Mouse (Mus musculus) thymus, postnatal 25 days (tissue): Measurements from ENCODE around the gene Dcun1d5.
"Not testable (repeated sequence)": the region's sequence is repeated elsewhere in the genome, so short reads cannot be mapped to it uniquely, and the experiment has no call there.

ENCODE experiments used
- DNase-seq: peaks from one replicate; pipeline ENCODE4 v3.0.0; 2022

Dcun1d5 gene

DNA sequence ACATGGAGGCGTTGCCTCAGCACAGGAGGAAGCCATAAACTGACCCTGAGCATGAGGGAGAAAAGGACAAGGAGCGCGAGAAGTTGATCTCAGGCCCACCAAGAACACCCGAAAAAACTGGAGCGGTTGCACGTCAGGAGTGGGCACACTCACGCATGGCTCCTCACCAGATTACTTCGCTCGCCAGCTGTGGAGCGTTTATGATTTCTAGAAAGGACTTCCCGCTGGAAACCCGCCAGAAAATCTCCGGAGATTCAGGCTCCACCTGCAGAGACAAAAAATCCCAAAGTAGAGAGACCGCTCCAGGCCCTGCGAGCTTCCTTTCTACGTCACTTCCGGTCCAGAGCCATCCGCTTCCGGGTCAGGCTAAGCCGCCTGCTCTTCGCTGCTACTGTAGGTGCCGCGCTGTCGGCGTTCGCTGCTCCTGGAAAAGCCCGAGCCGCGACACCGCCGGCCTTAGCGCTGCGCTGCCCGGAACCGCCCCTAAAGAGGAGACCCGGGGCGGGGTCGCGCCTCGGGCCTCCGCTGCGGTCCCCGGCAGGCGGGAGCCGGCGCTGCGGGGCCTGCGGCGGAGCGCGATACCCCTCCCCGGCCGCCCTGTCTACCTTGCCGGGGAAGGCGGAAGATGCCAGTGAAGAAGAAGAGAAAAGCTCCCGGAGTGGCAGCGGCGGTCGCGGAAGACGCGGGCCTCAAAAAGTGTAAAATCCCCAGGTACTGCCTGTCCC is at the start of gene Dcun1d5, which contains the start of gene Dync2h1:
Dcun1d5 (plus strand) TSS at position 349 of the 725 bp plus-strand sequence.
Dync2h1 (minus strand) TSS at position 275 of the 725 bp plus-strand sequence.
- peak; percentile 92 for DNase-seq

DNA sequence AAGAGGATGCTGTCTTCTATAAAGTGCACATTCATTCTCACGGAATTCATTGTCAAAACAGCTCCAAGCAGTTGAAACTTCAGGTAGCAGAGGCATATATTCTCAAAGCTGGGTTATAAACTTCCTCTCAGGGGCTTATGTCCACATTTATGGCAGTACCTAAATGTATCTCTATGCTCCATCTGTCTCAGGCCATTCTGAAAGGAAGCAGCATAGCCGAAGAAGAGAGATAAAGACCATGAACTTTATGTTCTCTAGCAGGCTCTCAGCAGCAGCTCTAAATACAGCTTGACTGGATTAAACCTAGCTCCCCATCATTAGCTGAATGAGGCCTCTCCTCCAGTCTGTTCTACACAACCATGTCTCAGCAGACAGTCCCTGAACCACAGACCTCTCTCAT is 29.9 kb upstream of the Dcun1d5 start:
- DNase-seq, result no peak

DNA sequence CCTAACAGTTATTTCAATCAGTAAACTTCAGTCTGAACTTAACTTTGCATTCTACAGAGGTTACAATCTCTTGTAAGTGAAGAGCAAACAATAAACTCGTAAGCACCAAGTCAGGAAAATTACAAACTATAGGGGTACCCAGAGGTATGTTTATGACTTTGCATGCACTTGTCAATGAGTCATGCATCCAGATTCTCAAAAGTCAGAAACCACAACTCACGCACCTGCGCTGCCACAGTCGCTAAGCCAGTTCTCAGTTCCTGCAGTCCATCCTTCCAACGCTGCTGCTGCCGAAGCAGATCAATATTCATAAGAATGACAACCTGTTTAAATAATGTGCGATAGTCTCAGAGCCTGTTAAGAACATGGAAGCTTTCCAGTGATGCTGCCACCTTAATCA is 25.7 kb upstream of the Dcun1d5 start:
- no peak for DNase-seq

DNA sequence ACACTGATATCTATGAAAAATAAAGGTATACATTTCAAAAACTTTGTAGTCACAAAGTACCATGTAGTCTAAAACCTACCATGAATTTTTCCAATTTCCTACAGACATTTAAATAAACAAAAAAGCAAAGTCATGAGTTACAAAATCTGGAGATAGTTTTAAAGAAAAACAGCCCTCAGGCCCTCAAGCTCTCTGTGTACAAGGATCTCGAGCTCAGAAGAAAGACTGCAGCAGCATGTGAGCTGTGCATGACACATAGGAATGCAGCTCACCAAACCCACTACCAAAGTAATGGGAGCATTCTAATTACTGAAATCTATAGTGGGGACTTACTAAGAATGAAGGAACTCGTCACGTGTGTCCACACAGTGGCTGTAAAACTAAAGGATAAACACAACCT is 24.6 kb upstream of the Dcun1d5 start:
- no peak for DNase-seq

DNA sequence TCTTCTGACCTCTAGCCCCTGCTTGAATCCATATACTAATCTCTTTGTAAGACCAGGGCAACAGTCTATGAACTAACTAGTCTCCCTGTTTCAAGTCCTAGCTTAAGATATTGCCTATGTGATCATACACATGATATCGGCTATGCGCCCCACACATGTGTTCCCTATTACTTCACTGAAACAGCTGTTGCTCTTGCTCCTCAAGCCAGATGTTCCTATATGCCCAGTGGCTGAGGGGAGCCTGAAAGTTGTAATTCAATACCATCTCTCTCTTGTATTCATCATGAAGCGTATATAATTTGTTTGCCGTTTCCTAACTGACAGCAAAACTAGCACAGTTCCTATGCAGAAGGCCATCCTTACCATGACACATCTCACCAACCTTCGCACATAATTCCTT is 23.6 kb upstream of the Dcun1d5 start:
- no peak for DNase-seq

DNA sequence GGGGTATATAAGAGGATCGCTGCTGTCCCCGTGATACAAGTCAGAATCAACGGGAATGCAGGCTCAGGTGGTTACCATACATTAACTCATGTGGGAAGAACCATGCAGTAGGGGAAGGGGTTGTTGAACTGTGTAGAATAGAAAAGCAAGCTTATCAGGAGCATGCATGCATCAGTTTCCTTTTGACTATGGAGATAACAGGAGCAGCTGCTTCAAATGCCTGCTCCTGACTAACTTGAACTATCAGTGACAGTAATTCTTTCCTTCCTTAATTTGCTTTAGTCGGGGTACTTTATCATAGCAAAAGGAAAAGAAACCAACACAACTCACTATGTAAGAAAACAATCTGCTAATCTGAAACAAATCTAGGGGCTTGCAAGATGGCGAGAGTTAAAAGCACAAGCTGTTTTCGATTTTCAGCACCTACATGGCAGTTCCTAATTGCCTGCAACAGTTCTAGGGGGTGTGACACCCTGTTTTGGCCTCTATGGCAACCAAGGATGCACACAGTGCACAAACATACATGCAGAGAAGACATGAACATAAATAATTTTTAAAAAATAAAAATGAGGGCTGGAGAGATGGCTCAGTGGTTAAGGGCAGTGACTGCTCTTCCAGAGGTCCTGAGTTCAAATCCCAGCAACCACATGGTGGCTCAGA is 16.9 kb upstream of the Dcun1d5 start:
- DNase-seq, result no peak

DNA sequence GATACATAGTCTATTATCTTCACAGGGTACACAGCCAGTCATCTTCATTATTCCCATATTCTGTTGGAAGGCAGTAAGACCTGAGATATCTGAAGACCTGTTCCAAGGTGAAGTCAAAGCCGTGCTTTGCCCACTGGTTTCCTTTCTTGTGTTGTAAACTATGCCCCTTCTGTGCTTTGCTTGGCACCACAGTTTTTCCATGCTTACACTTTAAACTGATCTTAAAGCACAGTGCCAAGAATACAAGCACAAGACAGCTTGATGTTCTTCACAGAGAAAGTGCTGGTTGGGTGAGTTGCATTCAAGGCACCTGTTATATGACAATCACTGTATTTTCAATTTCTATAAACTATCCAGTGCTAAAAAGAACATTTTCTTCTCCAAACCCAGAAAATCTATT is 10.6 kb upstream of the Dcun1d5 start:
- DNase-seq, result no peak

DNA sequence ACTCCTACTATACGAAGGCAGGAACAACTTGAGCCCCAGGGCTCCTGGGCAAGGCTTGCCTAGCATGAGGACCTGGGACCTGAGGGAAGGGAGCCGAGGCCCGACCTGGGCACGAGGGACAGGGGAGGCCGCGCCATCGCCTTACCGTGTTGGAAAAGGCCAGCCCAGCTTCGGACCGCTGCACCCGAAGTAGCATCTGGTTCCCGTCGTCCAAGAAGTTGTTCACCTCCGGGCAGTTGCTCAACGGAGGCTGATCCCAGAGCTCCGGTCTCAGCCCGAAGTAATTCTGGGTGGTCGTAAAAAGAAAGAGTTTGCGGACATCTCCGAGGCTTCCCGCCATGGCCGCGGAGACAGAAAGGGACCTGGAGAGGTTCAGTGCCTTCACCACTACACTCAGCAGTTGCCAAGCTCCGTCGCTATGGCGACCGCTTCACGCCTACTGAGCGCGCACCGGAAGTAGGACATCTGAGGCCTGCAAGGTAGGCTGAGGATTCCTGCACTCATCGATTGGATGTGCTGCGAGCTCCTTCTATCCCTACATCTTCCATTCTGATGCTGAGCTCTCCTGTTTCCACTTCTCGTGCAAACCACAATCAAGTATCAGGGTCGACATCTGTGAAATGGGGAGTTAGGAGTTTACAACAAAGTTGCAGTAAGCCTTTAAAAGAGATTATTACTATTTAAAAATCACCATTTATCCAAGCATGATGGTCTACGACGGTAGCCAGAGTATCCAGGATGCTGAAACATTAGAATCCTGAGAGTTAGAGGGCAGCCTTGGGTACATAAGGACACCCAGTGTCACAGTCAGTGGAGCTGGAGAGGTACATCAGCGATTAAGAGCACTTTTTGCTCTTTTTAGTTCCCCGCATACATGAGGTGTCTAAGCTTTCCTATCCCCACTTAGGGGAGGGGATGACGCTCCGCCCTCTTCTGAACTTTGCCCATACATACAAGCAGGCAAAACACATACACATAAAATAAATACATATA is 7.4 kb upstream of the Dcun1d5 start:
- peak; percentile 87 for DNase-seq

DNA sequence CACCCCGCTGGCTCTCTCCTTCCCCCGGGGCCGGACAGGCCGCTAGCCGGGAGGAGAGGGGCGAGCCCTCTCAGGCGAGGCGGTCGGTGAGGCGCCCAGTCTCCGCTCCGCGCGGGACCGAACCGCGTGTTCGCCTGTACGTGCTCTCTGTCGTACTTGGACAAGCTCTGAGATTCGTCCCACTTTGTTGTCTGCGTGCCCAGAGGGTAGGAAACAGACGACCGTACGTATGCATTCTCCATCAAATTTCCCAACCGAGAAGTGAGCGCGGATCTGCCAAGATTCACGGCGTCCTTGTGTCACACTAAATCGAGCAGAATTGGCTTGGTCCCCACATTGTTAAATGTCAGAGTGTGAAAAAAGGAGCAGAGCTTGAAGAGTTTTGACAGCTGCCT is 574 bp downstream of the Dcun1d5 start:
- DNase-seq, result no peak

DNA sequence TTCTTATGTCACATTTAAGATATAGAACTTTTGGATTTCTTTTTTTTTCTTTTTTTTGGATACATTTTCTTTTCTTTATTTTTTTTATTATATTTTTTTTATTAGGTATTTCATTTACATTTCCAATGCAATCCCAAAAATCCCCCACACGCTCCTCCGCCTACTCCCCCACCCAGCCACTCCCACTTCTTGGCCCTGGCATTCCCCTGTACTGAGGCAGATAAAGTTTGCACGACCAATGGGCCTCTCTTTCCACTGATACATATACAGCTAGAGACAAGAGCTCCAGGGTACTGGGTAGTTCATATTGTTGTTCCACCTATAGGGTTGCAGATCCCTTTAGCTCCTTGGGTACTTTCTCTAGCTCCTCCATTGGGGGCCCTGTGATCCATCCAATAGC is 6.4 kb downstream of the Dcun1d5 start:
- not testable (repeated sequence) for DNase-seq

DNA sequence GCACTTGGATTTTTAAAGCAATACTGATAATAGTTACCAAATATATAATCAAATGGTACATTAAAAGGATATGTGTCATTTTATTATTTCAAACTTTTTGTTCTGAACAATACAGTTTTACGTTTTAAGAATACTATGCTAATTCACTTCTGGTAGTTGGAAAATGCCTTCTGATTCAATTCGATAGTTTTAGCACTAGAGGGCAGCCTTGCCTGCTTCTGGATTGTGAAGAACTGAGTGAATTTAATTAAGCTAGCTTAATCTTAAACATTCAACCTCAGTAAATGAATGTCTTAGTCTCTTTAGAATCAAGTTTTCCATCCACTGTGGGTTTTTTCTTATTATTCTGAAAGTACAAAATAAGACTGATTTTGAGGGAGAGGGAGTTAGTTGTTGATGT is 31.9 kb downstream of the Dcun1d5 start:
- DNase-seq, result peak; percentile 18

DNA sequence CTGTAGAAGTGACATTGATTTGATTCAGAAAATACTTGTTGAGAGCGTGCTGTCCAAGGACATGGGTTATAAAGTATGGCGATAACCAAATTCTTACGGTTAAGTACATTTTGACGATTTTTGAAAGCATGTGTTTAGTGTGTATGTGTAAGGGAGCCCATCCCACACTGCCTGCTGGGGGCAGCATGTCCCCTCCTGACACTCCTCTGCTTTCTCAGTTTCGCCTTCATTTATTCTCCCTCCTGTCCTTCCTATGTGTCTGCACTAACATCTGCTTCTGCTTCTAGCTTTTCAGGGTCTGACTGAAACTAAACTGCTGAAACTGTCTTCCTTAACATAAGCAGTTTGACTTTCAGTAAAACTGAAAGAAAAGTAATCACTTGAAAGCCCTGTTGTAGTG is 36.7 kb downstream of the Dcun1d5 start:
- peak; percentile 30 for DNase-seq

DNA sequence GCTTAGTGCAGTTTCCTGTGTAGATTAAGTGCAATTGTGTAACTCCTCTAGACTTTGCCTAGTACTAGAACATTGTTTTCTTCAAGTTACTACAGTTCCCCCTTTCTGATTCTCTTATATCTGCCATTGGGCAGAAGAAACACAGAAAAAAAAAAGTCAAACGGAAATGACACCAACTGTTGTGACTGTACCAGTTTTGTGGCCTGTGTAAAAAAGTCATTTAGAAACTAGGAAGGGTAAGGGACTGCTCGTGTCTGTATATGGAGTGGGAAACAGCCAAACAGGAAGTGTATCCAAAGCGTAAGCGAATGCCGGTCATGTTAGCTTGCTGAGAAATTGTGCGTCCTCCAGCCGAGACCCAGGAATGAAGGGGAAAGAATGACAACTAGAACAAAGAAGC is 37.1 kb downstream of the Dcun1d5 start:
- DNase-seq, result peak; percentile 6

DNA sequence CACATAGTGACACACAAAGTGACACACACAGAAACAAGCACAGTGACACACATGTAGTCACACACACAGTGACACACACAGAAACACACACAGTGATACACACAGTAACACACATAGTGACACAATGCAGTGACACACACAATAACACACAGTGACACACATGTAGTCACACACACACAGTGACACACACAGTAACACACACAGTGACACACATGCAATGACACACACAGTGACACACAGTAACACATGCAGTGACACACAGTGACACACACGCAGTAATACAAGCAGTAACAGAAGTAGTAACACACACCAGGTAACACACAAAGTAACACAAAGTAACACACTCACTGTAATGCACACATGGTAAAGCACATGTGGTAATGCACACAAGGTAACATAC is 54.3 kb downstream of the Dcun1d5 start:
- DNase-seq, result no peak

DNA sequence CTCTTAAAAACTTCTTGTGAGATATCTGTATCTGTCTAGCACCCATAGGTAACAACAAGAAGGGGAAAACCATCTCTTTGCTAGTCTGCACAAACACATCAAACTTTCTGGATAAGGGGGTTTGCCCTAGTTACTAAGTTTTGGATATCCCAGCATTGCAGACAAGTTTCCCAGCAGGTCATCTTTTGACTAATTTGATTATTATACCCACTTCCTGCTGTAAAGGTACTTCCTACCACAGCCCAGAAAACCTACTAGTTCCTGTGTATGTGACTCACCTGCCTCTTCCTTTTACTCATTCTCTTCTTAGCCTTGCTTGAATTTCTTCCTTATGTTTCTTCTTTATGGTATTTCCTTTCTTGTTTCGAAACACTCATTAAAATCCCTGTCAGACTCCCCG is 55.6 kb downstream of the Dcun1d5 start:
- no peak for DNase-seq

DNA sequence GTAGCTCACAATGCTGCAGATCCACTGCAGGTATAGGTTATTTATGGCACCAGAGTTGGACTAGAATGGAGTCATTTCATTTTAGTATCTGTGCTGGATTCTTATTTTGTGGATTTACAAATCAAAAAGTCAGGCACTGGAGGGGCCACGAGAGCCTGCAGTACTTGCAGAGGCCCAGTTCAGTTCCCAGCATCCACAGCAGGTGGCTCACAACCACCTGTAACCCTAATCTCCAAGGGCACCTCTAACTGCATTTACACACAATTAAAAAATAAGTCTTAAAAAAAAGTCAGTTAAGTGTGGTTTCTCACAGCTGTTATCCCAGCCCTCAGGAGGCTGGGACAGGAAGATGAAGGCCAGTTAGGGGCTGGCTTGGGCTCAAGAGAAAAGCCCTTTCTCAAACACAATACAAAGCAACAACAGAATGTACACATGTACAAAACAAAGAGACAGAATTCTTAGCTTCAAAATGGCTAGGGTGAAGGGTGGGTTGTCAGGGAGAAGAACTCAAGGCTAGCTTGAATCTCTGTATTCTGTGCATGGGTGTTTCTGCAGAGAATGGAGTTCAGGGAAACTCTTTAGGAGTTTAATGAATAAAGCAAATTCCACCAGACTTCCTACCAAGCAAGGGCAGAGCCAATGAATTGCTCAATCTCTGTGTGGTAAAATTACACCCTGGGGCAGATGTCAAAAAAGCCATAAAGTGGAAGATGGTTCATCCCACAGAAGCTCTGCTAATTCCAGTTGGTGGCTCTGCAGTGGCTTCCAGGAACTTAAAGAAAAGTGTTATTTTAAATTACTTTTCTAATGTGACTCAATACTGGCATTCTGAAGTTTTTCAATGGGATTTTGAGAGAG is 68.7 kb downstream of the Dcun1d5 start:
- DNase-seq, result peak; percentile 36
